Mouse (Mus musculus) kidney, postnatal 36 days (tissue): Measurements from ENCODE around the gene Usp29.
"Not testable (repeated sequence)": the region's sequence is repeated elsewhere in the genome, so short reads cannot be mapped to it uniquely, and the experiment has no call there.

Experiments
- DNase-seq, 2 experiments: peaks; one replicate each; pipeline ENCODE4 v3.0.0; 2021 to 2022; ENCODE audit warnings: mixed read lengths in 2 of 2

The Usp29 gene

DNA sequence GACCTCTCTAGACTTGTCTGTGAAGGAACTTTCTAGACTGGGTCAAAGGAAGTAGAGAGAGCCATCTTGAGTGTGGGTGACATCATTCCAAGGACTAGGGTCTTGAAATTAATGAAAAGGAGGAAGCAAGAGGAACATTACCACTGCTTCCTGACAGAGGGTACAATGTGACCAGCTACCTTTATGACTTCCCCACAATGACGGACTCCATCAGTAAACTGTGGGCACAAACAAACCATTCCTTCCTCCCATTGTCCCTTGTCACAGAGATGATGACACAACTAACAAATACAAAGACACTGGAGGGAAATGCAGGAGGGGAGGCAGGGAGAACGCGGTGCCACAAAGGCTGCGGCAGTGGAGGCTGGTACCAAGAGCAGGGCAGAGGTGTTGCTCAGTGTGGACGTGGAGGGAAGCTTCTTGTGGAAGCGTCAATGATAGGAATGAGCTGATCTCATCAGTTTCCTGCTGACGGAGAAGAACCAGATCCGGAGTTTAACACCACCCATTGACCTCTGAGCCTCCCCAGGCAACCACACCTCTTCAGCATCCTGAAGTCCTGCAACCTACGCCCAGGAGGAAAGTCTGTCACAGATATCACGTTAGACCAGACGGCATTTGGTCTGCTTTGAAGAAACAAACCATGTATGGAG, 149.3 kb downstream of the Usp29 start:
- DNase-seq: no peak

DNA sequence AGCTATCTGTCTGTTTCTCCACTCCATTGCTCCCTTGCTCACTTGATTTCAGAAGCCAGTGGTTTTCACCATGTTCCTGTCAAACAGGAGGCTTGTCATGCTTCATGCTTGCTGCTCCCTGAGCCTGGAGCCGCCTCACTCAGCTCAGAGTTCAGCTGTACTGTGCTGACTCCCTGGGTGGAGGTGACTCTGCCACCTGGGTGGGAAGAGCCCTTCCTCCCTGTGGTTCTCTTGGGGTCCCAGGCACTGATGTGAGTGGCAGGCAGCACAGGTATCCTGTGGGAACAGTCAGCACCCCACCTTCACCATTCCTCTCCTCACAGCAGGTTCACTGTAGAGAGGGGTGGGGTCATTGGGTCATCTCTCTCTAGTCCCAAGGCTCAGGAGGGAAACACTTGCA, 150.5 kb downstream of the Usp29 start:
- not testable (repeated sequence) for DNase-seq

DNA sequence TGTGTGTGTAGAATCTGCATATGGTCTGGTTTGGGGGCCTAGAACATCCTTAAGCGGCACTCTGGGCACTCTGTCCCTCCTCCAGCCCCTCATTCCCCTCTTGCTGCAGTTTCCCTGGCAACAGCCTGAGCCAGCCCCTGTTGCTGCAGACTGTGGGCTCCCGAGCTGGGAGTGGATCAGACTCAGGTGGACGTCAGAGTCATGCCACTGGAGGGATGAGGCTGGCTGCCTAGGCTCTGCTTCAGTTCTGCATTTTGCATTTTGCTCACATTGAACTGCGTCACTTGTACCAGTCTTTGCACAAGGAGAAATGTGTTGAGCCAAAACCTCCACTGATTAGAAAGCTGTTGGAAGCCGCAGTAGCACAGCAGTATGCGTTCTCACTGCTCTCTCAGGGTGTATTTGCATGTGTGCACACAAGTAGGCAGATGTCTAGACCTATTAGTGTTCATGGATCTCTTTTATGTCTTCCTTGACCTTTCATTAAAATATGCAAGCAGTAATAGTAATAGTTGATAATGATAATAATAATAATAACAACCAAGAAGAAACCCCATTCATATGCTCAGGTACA, 151.2 kb downstream of the Usp29 start:
- no peak for DNase-seq

GRCm38 (mm10) chr7:6883376-6884147, 153.2 kb downstream of the Usp29 start:
- peak in 1 of 2 experiments; percentile 4 for DNase-seq

GRCm38 (mm10) chr7:6885416-6885815, 155.0 kb downstream of the Usp29 start:
- no peak for DNase-seq

DNA sequence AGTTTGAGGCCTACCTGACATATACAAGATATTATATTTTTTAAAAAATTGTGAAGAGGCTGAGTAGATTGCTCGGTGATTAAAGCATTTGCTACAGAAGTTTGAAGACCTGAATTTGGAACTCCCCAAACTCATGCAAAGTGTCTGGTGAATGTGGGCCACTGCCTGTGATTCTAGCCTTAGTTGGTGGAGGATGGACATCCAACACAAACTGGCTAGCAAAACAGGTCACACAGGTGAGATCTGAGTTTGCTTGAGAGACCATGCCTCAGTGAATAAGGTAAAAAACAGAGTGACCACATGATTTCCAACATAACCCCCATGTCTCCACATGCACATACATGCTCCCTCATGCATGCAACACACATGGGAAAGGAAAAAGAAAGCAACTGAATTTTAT, 156.5 kb downstream of the Usp29 start:
- no peak for DNase-seq

- no peak for DNase-seq
Observed at GRCm38 (mm10) chr7:6889871-6890270, 159.5 kb downstream of the Usp29 start.

GRCm38 (mm10) chr7:6891206-6891605, 160.8 kb downstream of the Usp29 start:
- DNase-seq: no peak

- DNase-seq: not testable (repeated sequence)
Observed at GRCm38 (mm10) chr7:6897021-6897420, 166.6 kb downstream of the Usp29 start.

DNA sequence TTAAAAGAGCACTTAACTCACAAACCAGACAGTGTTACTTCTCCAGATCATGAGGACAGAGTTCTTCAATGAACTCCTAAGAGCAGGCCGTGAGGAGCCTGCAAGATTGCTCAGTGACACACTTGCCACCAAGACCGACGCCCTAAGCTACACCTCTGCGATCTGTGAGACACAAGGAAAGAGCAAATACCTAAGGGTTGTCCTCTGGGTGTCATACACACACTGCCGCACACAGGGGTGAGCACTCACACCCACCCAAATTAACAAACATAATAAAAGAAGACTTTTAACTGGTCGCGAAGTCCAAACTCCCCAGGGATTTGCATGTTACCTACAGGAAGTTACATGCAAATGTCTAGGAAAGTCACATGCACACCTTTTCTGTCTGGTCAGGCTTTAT, 170.3 kb downstream of the Usp29 start:
- DNase-seq: no peak

DNA sequence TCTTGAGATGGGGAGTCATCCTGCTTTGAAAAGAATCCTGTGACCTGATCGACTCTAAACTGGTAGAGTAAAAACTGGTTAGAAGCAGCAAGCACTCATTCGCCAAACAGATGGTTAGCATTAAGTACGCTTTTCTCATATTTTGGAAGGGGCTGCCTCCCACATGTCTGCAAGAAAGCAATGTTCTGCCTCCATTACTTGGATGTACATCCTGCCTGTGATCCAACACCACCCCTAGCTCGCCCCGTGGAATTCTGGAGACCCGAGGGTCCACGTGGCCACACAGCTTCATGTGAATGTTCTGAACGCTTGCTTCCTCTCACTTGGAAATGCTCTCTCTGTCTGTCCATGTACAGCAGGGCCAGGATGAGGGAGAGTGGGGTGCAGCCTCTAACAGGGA, 173.1 kb downstream of the Usp29 start:
- DNase-seq: no peak

DNA sequence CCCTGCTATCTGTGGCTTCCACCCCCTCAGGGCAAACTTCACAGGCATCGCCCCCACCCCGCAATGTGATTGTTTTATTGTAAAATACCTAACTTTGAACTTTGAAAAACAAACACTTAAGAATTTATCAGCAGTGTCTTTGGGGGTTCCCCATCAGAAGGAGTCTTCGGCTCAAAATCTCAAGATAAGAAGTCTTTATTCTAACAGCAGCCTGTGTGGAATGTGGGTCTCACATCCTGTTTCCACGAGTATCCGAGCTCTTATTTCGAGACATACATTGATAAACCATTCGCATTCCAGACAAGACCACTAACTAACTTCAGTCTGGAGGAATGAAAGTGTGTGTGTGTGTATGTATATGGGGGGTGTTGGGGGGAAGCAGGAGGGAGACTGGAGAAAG, 180.1 kb downstream of the Usp29 start:
- DNase-seq: no peak

DNA sequence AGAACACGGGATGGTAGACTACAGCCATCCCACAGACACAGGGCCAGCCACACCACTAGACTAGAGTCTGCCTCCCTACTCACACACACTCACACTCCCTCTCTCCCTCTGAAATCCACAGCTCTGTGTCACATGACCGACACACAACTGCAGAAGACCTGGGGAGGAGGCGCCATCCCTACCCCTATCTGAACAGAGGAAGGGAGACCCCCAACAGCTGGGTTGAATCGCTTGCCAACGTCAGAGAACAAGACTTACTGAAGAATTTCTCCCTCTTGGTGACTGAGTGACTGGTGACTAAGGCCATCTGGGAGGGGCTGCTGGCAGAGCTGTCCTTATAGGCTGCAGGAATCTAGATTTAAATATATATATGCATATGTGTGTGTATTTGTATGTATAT, 181.4 kb downstream of the Usp29 start:
- no peak for DNase-seq

GRCm38 (mm10) chr7:6913439-6914380, 183.3 kb downstream of the Usp29 start:
- DNase-seq: peak; percentile 8 to 27

- no peak for DNase-seq
Observed at GRCm38 (mm10) chr7:6917126-6917525, 186.7 kb downstream of the Usp29 start.

DNA sequence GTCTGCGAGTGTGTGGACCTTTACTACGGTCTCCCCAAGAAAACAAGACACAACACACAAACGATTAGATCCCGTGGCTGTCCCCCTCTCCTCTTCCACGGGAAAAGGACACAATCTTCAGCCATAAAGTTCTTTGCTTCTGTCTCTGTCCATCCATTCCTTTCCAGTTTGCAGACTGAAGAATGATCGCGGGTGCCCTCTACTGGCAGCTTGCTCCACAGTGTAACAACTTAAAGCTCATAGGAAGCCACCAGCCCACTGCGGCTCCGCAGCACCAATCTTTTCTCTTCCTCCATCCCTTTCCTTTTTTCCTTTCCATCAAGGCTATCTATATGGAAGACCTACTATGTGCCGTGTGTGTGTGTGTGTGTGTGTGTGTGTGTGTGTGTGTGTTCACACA, 187.9 kb downstream of the Usp29 start:
- DNase-seq: peak; percentile 79 to 95

- DNase-seq: no peak
Observed at GRCm38 (mm10) chr7:6919131-6919870, 188.9 kb downstream of the Usp29 start.

GRCm38 (mm10) chr7:6923515-6923914, 193.1 kb downstream of the Usp29 start:
- no peak for DNase-seq

DNA sequence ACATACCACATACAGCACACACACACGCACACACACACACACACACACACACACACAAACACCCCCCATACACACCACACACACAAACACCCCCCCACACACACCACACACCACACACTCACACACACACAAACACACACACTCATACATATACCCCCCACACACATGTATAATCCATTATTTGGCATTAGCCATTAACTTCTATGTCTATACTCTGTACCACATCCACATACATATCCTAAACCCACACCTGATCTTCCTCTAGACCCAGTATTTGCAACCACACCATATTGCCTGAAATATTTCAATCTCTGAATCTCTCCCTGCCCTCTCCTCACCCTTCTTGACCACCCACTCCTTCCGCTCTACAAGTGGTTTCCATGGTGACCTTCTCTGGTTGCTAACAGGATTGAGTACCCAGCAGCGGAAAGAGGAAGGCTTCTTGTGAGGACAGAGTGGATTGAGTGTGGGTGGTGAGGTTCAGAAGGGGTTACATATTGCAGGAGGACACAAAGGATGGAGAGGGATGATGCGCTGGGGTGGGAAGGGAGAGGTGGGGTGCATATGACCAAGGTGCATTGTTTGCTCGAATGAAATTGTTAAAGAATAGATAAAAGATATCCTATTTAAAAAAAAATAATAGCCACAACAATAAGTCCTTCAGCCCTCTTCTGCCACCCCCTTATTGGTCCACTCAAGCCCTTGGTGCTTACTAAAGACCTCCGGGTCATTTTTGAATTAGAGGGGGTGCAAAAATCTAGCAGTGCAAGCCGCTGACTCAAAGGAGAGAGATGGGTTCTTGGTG, 195.8 kb downstream of the Usp29 start:
- no peak for DNase-seq

DNA sequence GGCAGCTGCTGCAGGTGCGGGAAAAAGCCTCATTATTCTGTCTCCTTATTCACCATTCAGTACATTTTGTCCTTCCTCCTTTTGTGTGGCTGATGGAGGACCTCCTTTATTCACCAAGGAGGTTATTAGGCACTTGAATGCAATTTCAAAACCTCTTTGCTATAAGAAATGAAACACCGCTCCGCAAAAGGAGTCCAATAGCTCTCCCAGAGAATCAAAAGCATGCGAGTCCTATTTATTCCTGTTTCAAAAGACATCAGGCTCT, 196.3 kb downstream of the Usp29 start:
- no peak for DNase-seq

DNA sequence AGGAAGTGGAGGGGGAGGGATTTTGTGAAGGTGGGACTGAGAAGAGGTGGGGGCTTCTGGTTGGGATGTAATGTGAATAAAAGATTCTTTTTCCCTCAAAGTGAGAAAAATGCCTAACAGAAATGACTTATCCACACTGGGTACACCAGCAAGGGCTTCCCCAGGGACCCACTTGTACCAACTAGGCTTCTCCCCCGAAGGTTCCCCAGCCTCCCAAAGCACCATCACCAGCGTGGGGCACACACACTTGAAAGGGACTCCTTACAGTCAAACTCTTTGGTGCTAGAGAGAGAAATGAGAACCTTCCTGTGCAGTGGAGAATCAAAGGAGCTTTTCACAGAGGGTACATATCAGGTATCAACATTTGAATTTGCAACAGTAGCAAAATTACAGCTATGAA, 198.9 kb downstream of the Usp29 start:
- no peak for DNase-seq

- DNase-seq: no peak
Observed at GRCm38 (mm10) chr7:6934741-6935140, 204.4 kb downstream of the Usp29 start.
